Mouse (Mus musculus) C2C12 (cell line): ENCODE measurements around the gene Hist1h4n.

Experiments used
- CEBPB ChIP-seq: IDR thresholded peaks from one replicate; pipeline ENCODE4 v1.6.1; 2011; ENCODE audit warnings: low read depth, mild to moderate bottlenecking, control low read depth, moderate library complexity
- CTCF ChIP-seq: IDR thresholded peaks from one replicate; pipeline ENCODE4 v1.5.1; 2011; ENCODE audit not compliant: control insufficient read depth, insufficient read depth, insufficient read length
- MAX ChIP-seq: IDR thresholded peaks from one replicate; pipeline ENCODE4 v1.6.1; 2011; ENCODE audit warnings: mild to moderate bottlenecking, control low read depth

DNA sequence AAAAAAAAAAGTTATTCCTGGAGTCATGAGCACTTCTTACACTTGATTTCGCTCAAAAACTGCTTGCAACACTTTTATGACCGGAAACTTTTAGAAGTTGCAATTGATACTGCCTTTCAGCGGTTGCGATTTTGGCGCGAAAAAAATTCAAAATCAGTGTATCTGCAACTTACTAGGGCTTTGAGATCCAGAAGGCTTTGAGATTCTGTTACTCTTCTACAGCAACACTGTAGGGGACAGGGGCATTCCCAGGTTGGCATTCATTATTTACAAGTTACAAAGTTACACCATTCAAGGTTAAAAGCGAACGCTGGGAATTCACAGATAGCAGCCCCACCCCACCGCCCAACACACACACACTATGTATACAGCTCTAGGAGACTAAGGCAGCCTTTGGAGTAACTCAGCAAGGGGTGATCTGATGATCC, 48.2 kb downstream of the Hist1h4n start:
- TF ChIP-seq CTCF (no peak), CEBPB (no peak), MAX (no peak)
